In the genomic region with DNA sequence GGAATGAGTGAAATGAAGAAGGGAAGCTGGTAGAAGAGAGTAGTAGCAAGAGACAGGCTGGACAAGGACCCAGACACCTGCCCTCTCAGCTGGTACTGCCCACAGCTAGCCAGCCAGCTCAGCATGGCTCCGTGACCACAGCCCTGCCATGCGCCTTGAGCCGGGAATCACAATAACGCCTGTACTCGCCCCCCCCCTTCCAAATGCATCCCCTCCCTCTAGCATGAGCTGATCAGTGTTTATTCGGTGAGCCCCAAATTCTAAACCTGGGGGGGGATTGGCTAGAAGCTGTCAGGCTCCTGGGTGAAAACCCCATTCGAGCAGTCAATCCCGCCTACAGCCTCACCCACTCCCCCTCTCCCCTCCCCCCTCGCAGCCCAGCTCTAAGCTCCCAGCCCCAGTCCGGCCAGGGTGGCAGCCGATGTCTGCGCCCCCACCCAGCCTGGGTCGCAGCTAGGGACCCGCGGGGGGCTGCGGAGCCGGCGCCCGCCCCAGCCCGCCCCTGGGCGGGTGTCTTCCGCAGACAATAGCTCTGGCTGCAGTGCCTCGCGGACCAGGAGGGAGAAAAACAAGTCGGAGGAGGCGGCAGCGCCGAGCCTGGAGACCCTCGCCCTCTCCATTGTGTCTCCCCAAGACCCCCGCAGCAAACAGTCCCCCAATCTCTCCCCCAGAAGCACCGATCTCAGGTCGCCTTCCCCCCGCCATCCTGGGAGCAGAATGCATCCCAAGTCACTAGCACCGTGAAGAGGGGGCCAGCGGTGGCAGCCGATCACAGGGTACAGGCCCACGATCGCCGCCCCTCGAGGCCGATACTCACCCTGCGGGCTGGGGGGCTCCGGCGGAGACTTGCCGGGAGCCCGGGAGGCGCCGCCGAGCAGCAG, we compare ENCODE assay signal across 8 mouse cellular contexts. TPM values are rescaled to one million over a fixed set of nuclear protein-coding genes. Genes with fewer than 3 reads are reported as not detected.
DNase-seq lines count a peak whose midpoint lies in the region; ATAC-seq and TF ChIP-seq lines count a peak whose summit lies in the region.

No protein-coding gene starts in this region.

- peak overlapping the region; percentile 38 for H3K27ac ChIP-seq in liver, adult 2 months (replicated peaks; ENCODE audit: insufficient read depth, low read depth, low read length)
- H3K27ac ChIP-seq in embryonic facial prominence, embryonic 12.5 days, result peak overlapping the region; percentile 97
- peak overlapping the region; percentile 99 for H3K27ac ChIP-seq in hindbrain, embryonic 16.5 days (ENCODE audit: low read depth, low read length)

- peak overlapping the region; percentile 74 for H3K9ac ChIP-seq in liver, adult 2 months (ENCODE audit: low read depth, low read length)
- peak overlapping the region; percentile 99 for H3K9ac ChIP-seq in embryonic facial prominence, embryonic 12.5 days
- peak overlapping the region; percentile 100 for H3K9ac ChIP-seq in hindbrain, embryonic 16.5 days (ENCODE audit: low read depth, low read length)

- H3K4me3 ChIP-seq in liver, adult 2 months (ENCODE audit: insufficient read depth, low read depth, low read length), result peak overlapping the region; percentile 74
- H3K4me3 ChIP-seq in embryonic facial prominence, embryonic 12.5 days, result peak overlapping the region; percentile 79
- H3K4me3 ChIP-seq in hindbrain, embryonic 16.5 days (ENCODE audit: low read length), result peak overlapping the region; percentile 98

- 3% methylated on average over 48 of the region's 49 CpGs for WGBS in liver, adult 2 months
- WGBS in embryonic facial prominence, embryonic 12.5 days, result under 1% methylated on average over 41 of the region's 49 CpGs
- WGBS in hindbrain, embryonic 16.5 days, result 0% methylated on average over 33 of the region's 49 CpGs

- peak overlapping the region; percentile 91 for H3K4me2 ChIP-seq in embryonic facial prominence, embryonic 12.5 days (replicated peaks)
- peak overlapping the region; percentile 69 for H3K4me2 ChIP-seq in hindbrain, embryonic 16.5 days (ENCODE audit: low read length)

- H3K4me1 ChIP-seq in liver, adult 2 months (ENCODE audit: control insufficient read depth, insufficient read depth, low read length), result no peaks in the 10 kb centered on the region
- H3K4me1 ChIP-seq in embryonic facial prominence, embryonic 12.5 days, result peaks cover 35% of the 10 kb centered on the region
- peaks cover 31% of the 10 kb centered on the region for H3K4me1 ChIP-seq in hindbrain, embryonic 16.5 days (ENCODE audit: control insufficient read depth, insufficient read depth, low read depth, low read length)

- H3K27me3 ChIP-seq in liver, adult 2 months (ENCODE audit: control insufficient read depth, insufficient read depth, low read length), result peaks cover 19% of the 10 kb centered on the region
- H3K27me3 ChIP-seq in embryonic facial prominence, embryonic 12.5 days, result peaks cover 10% of the 10 kb centered on the region
- no peaks in the 10 kb centered on the region for H3K27me3 ChIP-seq in hindbrain, embryonic 16.5 days (replicated peaks; ENCODE audit: control insufficient read depth, insufficient read depth, low read length)

- DNase-seq in liver, adult 2 months (ENCODE audit: extremely low read depth, low read depth, low spot score), result no peak
- DNase-seq in liver (no peak), ZHBTc4 (ENCODE audit: low read depth, low spot score) (peak; percentile 48)
- peak; percentile 47 for DNase-seq in mesoderm, embryonic 11.5 days (ENCODE audit: low read depth, low spot score)
- no peak for DNase-seq in urinary bladder, adult 18-20 months (ENCODE audit: low spot score in 2 of 2)
- no peak for DNase-seq in frontal cortex, postnatal 25 days (ENCODE audit: low spot score in 2 of 2)

- H3K36me3 ChIP-seq in liver, adult 2 months (ENCODE audit: control insufficient read depth, insufficient read depth, low read length), result no peaks in the 10 kb centered on the region
- peaks cover 17% of the 10 kb centered on the region for H3K36me3 ChIP-seq in embryonic facial prominence, embryonic 12.5 days
- peaks cover 10% of the 10 kb centered on the region for H3K36me3 ChIP-seq in hindbrain, embryonic 16.5 days (ENCODE audit: control insufficient read depth, insufficient read depth, low read length)

- TF ChIP-seq POLR2A in liver, adult 2 months (IDR thresholded peaks at IDR 0.05; ENCODE audit: extremely low read depth, insufficient read depth, low read length), result no peak

- TF ChIP-seq CTCF in liver, adult 2 months (IDR thresholded peaks at IDR 0.05; ENCODE audit: low read depth, low read length), result no peak

- peak; percentile 56 for ATAC-seq in embryonic facial prominence, embryonic 12.5 days (ENCODE audit: insufficient number of reproducible peaks, insufficient read depth, low FRiP score, low TSS enrichment)
- peak; percentile 71 for ATAC-seq in hindbrain, embryonic 16.5 days

- H3K9me3 ChIP-seq in embryonic facial prominence, embryonic 12.5 days, result no peaks in the 10 kb centered on the region
- no peaks in the 10 kb centered on the region for H3K9me3 ChIP-seq in hindbrain, embryonic 16.5 days (ENCODE audit: control insufficient read depth, low read length)

- no peaks in the 10 kb centered on the region for H3K79me2 ChIP-seq in liver, adult 2 months (ENCODE audit: control insufficient read depth, insufficient read depth, low read length)

RNA-seq across cellular contexts. Expression of gene Fam171a2, which starts 0.7 kb away (rescaled TPM):
- total RNA-seq in liver, adult 2 months (2014; rRNA removed), result 0.81 and 1.0 TPM in 2 replicates
- 1.4 and 1.8 TPM in 2 replicates for polyA plus RNA-seq in liver, adult 2 months (2012; rRNA removed)
- 13.5 and 15.3 TPM in 2 replicates for polyA plus RNA-seq in embryonic facial prominence, embryonic 12.5 days (2016; fragmentation: Nextera tagmentation; extraction: Ambion mirVana)
- polyA plus RNA-seq in hindbrain, embryonic 16.5 days (2015; fragmentation: Nextera tagmentation; extraction: Ambion mirVana), result 17.8 and 17.9 TPM in 2 replicates

RNA-seq across cellular contexts. Expression of gene Grn, which starts 16.7 kb away (rescaled TPM):
- 53.7 and 88.7 TPM in 2 replicates for total RNA-seq in liver, adult 2 months (2014; rRNA removed)
- 155 and 176 TPM in 2 replicates for polyA plus RNA-seq in liver, adult 2 months (2012; rRNA removed)
- 116 and 126 TPM in 2 replicates for polyA plus RNA-seq in embryonic facial prominence, embryonic 12.5 days (2016; fragmentation: Nextera tagmentation; extraction: Ambion mirVana)
- 95.4 and 100 TPM in 2 replicates for polyA plus RNA-seq in hindbrain, embryonic 16.5 days (2015; fragmentation: Nextera tagmentation; extraction: Ambion mirVana)

RNA-seq across cellular contexts. Expression of gene Itga2b, which starts 23.1 kb away (rescaled TPM):
- total RNA-seq in liver, adult 2 months (2014; rRNA removed), result 1.6 and 2.5 TPM in 2 replicates
- 4.3 and 7.1 TPM in 2 replicates for polyA plus RNA-seq in liver, adult 2 months (2012; rRNA removed)
- 6.8 and 8.3 TPM in 2 replicates for polyA plus RNA-seq in embryonic facial prominence, embryonic 12.5 days (2016; fragmentation: Nextera tagmentation; extraction: Ambion mirVana)
- polyA plus RNA-seq in hindbrain, embryonic 16.5 days (2015; fragmentation: Nextera tagmentation; extraction: Ambion mirVana), result 9.4 and 13.1 TPM in 2 replicates

RNA-seq across cellular contexts. Expression of gene Slc25a39, which starts 39.1 kb away (rescaled TPM):
- 181 and 243 TPM in 2 replicates for total RNA-seq in liver, adult 2 months (2014; rRNA removed)
- 1,099 and 1,182 TPM in 2 replicates for polyA plus RNA-seq in liver, adult 2 months (2012; rRNA removed)
- polyA plus RNA-seq in embryonic facial prominence, embryonic 12.5 days (2016; fragmentation: Nextera tagmentation; extraction: Ambion mirVana), result 188 and 189 TPM in 2 replicates
- 182 and 187 TPM in 2 replicates for polyA plus RNA-seq in hindbrain, embryonic 16.5 days (2015; fragmentation: Nextera tagmentation; extraction: Ambion mirVana)

RNA-seq across cellular contexts. Expression of gene Rundc3a, which starts 53.6 kb away (rescaled TPM):
- 1.0 and 2.5 TPM in 2 replicates for total RNA-seq in liver, adult 2 months (2014; rRNA removed)
- polyA plus RNA-seq in liver, adult 2 months (2012; rRNA removed), result 1.2 and 2.1 TPM in 2 replicates
- 15.9 and 20.4 TPM in 2 replicates for polyA plus RNA-seq in embryonic facial prominence, embryonic 12.5 days (2016; fragmentation: Nextera tagmentation; extraction: Ambion mirVana)
- 127 and 136 TPM in 2 replicates for polyA plus RNA-seq in hindbrain, embryonic 16.5 days (2015; fragmentation: Nextera tagmentation; extraction: Ambion mirVana)

Comparison
In these comparisons a context has a peak if more than half of its experiments do, and no peak if none do; other contexts are left out.
1. DNase-seq: peak in ZHBTc4 (single experiment) and mesoderm, embryonic 11.5 days (single experiment); none in liver, adult 2 months (single experiment), liver (single experiment), urinary bladder, adult 18-20 months (0 of 2) and frontal cortex, postnatal 25 days (0 of 2).
2. H3K27ac ChIP-seq: peak in every context shown above with its lines; median percentile 99 in hindbrain, embryonic 16.5 days; 97 in embryonic facial prominence, embryonic 12.5 days; 38 in liver, adult 2 months.
3. Peak in every context shown above with its lines, with median percentiles within 50 percentile points of each other: H3K4me3 ChIP-seq and H3K9ac ChIP-seq.